Mouse (Mus musculus): ENCODE results near the gene Dlx5.

Dlx5 gene

DNA sequence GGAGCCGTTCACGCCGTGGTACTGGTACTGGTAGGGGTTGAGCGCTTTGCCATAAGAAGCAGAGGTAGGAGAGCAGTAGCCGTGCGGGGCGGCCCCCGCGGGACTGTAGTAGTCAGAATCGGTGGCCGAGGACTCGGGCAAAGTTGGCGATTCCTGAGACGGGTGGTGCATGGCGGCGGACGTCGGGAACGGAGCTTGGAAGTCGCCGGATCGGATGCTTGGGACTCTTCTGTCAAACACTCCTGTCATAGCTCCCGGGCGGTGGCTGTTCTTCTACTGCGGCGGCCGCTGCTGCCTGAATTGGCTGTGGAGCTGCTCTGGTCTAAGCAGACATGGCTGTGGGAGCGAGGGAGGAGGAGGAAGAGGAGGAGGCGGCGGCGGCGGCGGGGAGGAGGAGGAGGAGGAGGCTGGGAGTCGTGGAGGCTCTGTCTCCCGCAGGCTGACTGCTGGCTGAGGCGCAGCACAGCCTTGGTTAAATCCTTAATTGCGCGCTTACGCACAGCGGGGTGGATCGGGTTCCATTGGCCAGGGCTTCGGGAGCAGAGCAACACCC, at the start of gene Dlx5:
Dlx5 (minus strand) TSS at position 448 of the 553 bp plus-strand sequence.
- no peak for DNase-seq

DNA sequence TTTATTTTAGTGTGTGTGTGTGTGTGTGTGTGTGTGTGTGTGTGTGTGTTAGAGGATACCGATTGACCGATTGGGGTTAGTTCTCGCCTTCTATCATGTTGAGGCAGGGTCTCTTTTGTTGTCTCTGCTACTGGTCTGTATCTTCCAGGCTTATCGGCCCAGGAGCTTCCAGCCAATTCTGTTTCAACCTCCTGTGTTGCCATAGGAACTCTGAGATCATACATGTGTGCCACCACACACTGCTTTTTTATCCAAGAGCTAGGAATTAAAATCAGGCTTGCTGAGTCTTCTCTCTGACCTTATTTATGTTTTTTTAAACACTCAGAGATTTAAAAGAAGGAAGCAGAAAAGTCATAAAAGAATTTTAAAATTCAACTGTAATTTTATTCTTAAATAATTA, 49.6 kb upstream of the Dlx5 start:
- no peak for DNase-seq

DNA sequence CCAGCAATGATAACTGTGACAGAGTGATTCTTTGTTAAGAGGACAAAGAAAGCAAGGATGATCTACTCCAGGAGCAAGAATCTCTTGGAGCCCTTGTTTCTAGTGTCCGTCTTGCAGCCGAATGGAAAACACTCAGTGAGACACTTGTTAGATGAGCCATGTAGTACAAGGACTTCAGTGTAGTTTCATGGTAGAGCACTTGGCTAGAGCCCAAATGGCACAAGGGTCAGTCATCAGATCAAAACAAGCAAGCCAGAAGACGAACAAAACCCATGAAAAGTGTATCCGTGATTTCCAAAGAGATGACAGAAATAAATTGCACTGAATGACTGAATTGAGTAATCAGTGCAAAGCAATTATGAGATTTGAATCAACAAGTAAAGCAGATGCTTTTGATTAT, 48.9 kb upstream of the Dlx5 start:
- DNase-seq = no peak

DNA sequence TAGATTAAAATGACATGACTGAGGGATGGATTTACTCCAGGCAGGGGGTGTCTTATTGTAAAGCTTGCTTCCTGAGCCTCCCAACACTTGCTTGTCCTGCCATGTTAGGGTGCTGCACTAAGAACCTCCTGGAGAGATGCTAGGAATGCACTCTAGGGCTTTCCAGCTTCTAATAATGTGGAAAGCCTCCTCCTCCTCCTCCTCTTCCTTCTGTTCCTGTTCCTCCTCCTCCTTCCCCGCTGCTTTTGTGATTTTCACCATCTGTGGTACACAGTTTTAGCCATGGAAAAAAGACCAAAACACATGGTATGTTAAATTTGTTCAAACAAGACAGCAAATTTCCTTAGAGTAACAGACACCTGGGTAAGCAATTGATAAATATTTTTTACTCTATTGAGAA, 43.4 kb upstream of the Dlx5 start:
- no peak for DNase-seq

DNA sequence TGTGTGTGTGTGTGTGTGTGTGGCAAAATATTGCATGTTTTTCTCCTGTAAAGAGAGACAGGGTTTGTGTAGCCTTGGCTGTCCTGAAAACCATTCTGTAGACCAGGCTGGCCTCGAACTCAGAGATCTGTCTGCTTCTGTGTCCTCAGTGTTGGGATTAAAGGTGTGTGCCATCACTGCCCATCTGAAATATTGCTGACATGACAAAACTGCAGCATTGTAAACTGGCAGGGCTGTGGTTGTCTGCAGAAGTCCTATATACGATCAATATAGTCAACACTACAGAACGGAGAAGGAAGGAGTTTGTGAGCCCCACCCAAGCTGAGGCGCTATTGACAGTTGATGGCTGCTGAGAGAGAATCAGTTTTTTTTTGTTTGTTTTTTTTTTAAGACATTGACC, 35.4 kb upstream of the Dlx5 start:
- no peak for DNase-seq

DNA sequence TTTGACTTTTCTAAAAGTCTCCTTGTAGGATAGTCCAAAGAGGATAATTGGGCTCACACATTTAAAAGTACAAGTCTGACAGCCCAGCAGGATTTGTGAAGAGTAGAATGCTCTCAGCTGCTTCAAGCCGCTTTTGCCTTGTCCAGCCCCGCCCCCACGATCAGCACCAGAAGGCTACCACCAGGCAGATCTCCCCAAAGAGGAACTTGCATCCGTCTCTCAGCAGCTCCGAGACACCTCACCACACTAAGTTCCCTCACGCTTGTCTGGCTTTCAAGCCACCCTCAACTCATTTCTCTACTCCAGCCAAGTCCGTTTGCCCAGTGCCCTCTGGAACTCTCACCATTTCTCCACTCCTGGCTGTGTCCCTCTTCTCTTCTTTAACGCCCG, 33.6 kb upstream of the Dlx5 start:
- peak in 1 of 2 experiments; percentile 1 for DNase-seq

DNA sequence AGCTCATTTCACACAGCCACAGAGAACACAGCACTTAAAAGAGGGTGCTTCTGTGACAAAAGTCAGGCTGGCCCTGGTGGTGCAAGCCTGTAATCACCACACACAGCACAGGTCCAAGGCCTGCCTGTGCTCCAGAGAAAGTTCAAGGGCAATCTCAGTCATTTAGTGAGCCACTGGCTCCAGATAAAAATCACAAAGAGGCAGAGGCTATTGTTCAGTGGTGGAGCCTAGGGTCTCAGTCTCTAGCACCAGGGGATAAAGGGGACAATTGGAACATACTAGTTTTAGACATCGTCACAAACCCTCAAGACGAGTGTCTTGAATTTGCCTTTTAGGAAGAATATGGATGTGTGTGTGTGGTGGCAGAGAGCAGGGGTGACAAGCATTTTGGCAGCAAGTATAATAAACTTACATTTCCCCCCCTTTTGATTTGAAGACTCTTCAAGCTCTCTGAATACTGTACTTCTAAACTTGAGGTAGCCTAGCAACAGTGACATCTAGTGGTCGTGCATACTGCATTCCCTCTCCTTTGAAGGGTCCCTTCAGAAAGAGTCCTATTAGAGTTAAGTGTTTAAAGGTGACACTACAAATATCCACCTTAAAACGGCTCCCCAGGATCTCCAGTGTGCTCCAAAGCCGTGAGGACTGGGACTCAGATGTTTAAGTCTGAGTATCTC, 33.1 kb upstream of the Dlx5 start:
- peak in 1 of 2 experiments; percentile 4 for DNase-seq

DNA sequence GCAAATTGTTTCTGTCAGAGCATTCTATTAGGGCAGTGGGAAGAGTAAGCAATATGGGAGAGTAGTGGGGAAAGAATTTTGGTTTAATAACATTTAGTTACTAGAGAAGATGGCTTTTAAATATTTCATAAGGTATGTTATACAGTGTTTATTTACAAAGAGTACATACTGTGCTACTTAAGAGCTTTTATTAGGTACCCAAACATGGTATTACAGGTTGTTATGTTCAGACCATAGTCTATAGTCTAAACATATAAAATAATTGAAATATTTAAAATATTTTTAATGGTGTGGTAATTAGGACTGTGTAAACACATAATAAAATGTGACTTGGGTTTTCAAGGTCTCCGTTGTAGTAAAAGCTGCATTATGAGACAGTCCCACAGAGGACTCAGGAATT, 32.4 kb upstream of the Dlx5 start:
- DNase-seq = no peak

DNA sequence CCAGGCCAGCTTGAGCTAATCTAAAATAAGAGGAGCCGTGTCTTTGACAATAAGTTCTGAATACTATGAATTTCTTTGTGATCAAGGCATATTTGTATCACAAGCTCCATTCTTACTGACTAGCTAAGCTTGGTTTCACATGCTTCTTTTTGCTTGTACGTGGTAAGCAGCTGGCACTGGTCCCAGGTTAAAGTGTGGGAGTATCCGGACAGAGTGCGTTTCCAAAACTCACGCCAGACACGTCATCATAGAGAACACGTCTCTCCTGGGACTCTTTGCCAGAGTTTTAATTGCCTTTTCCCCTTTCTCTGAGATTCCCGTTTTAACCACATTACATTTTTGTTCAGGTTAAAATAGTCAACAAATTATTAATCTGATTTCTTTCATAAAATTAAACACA, 27.7 kb upstream of the Dlx5 start:
- no peak for DNase-seq

DNA sequence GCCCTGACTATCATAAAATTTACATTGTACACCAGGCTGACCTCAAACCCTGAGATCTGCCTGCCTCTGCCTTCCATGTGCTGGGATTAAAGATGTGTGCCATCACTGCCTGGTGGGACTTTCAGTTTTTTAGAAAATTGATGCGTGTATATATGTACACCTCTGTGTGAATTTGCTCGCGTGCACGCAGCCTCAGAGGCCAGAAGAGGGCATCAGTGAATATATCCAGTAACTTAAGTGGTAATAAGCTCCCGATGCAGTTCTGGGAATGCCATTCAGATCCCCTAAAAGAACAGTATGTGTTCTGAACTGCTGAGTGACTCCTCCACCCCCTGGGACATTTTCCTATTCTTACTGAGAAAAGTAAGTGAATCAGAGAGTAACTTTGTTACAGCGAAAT, 8.2 kb upstream of the Dlx5 start:
- no peak for DNase-seq

DNA sequence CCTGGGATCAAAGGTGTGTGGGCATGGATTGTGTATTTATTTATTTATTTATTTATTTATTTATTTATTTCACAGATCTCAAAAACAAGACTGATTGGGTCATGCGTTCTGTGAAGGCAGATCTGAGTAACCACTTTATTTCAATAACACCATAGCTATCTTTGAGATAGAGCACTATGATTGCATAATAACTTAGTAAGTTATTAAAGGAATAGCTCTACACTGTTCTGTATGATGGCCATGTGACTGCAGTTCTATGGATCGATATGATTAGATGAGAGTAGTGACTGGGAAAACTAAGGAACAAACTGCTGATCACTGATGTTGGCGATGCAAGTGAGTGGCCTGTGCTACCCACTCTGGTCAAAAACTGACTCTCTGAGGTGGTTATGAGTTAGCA, 4.3 kb upstream of the Dlx5 start:
- no peak for DNase-seq

DNA sequence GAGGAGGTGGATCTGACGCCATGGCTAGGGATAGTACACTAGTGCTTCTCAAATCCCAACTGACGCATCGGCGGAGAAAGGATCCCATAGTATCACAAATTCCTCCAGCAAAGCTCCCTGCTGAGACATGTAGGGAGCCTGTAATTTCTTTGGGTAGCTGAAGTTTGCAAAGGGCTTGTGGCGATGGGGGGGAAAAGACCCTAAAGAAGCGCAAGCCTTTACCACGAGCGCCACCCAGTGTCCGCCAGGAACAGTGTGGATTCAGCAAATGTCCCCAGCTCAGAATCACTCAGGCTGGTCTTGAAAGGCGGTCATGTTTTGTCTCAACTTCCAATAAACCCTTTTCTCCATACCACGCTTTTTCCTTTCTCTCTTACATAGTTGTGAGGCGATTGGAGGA, 3.0 kb upstream of the Dlx5 start:
- no peak for DNase-seq

DNA sequence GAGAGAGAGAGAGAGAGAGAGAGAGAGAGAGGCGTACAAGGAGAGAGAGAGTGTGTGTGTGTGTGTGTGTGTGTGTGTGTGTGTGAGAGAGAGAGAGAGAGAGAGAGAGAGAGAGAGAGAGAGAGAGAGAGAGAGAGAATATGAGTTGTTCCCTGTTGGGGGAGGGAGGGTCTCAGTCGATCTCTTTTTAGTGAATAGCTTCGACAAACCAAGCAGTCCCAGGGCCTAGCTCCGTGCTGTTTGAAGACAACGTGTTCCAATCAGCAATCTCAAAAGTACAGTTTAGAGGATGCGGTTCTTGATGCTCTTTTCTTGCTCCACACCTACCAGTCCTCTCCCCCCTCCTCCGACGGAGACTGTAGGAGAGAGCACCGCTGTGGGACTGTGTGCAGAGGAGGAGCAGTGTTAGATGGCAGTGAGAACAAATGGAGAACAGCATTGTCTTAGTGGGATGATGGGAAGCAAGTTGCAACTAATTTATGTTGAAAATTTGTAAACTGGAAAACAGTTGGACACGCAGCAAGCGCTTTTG, 447 bp upstream of the Dlx5 start:
- no peak for DNase-seq

DNA sequence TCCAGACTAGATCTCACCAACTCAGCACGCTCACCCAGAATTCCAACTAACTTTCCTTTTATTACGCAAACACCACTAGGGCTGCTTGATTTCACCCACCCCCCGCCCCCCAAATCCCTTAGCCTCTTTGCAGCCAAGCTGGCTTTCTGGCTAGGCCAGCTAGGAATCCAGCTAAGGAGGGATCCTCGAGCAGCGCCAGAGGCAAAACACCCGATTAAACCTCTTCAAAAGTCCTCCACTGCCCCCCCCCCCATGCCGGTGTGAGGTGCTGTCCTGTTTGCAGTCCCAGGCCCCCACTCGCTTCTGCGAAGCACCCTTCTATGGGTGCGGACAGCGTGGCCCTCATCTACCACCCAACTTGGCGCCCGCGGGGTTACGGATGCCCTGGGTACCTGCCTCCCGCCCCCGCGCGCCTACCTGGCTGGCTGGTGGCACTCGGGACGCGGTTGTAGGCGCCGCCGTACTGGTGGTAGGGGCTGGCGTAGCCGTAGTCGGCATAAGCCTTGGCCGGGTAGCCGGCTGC, 709 bp downstream of the Dlx5 start:
- no peak for DNase-seq

DNA sequence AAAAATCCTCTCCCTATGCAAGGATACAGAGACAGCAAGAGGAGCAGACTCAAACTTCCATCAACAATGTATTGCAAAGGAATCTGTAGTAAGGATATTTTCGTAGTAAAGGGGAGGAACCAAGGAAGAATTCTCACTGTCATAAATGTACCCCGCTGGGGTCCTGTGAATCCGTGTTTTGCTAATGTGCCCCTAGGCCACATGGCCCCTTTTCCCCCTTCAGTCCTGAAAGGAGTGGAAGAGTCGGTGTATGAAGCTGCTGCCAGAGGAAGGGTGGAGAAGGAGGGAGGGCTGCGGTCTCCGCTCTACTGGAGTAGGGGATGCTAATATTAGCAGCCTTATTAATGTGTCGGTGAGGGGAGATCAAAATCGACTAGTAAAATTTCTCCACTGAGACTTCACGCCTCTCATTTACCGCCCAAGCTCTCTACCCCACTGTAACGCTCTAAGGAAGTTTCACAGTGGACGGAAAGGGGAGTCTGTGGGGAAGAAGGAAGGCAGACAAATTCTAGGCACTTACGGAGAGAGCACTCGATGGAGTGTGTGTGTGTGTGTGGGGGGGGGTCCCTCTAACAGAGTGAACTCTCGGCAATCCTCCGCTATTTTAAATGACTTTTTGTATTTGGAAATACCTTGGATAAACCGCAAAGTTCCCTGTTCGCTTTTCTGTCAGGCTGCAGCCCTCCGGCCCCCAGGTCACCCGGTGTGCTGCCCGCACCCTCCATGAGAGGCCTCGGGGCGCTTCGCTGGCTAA, 1.3 kb downstream of the Dlx5 start:
- no peak for DNase-seq

DNA sequence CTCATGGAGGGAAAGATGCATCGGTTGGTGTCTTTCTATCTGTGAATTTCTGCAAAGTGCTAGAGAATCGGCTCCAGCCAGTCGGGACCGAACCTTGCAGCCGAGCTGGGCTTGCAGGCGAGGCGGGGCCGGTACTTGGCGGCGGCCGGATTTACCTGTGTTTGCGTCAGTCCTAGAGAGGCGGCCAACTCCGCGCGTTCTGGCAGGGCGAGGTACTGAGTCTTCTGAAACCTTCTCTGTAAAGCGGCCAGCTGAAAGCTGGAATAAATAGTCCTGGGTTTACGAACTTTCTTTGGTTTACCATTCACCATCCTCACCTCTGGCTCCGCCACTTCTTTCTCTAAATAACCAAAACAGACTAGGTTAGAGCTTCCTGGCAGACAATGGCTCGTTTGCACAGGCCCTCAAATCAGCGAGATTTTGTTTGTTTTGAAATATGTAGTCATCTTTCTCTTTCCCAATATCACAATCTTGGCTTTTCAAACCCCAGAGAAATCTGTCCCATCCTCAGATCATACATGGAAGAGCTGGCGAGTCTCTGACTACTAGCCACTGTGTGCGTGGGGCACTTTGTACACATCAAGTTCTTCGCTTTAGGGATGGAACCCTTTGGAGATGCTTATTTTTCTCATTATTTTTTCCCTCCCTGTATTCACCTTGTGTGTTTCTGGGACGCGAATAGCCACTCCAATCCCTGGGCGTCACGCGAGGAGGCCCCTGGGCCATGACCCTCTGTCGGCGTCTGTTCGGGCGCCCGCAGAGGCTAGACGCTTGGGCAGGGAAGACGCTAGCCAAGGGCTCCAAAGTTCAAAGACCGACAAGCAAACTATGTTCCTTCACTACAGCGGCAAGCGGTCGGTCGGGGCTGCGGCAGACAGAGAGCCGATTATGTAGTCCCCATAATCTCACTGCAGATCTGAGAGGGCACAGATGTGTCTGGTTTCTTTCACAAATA, 2.2 kb downstream of the Dlx5 start:
- DNase-seq = no peak

DNA sequence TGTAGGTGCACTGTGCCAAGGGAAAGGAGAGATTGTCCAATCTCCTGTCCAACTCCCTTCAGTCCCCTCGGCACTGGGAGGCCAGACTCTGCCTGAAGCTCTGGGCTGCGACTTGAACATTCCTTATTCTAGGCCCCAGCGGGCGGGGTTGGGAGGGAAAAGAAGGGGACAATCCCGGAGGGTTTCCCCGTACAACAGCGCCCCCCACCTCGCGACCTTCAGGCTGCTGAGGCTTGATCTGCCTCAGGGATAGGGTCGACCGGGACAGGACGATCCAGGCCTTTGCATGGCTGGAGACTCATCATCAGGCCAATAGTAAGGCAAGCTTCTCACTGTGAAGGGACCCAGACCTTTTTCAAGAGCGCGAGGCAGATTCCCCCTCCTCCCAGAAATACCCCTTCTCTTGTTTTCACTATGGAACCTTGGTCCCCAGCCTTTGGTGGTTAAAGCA, 3.0 kb downstream of the Dlx5 start:
- no peak for DNase-seq

DNA sequence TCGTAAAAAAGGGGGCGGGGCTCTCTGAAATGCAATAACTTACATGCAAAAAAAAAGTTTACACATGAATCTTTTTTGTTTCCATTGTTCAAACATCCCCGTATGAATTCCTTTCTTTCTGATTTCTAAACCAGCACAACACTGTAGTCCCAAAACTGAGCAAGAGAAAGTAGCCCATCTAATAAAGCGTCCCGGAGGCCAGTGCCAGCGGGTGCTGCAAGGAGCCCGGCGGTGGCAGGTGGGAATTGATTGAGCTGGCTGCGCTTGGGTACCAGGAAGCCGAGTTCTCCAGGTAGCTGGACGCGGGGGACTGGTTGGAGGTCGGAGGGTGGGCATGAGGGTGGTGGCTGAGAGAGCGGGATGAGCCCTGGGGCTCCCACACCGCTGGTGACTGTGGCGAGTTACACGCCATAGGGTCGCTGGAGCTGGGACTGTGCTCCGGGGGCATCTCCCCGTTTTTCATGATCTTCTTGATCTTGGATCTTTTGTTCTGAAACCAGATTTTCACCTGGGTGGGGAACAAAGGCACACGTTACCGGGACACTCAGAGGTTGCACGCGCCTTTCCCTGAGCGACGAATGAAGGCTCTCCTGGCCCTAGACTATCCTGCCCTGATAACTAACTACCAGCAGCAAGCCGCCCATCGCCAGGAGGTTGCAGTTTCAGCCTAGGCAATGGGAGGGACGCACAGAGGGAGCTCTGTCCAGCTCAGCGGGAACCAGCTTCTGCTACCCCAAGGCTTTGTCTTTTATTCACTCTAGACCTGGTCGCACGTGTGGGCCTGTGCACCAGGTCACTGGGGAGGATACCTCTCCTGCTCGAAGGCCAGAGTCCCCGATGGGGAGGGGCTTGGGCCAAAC, 3.7 kb downstream of the Dlx5 start:
- no peak for DNase-seq

DNA sequence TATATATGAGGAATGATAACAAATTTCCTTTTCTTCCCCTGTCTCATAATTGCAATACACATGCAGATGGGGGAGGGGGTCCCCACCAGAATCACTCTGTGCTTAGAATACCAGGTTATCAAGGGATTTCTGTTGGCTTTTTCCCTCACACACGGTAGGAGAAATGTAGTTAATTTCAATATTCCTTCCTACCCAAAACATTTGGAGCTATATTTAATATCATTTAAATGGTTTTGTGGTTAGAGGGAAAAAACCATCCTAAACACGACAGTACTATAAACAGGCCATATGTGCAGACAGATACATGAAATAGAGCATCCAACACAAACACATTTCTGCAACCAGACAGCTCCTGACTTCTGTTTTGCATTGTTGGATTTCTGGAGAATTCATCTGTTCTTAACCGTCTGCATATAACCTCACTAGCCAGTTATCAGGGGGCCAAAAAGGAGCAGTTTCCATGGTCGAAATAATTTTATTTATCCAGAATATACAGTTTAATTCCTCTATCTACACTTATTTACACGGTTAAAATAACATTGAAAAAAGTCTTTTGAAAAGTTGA, 4.5 kb downstream of the Dlx5 start:
- no peak for DNase-seq

DNA sequence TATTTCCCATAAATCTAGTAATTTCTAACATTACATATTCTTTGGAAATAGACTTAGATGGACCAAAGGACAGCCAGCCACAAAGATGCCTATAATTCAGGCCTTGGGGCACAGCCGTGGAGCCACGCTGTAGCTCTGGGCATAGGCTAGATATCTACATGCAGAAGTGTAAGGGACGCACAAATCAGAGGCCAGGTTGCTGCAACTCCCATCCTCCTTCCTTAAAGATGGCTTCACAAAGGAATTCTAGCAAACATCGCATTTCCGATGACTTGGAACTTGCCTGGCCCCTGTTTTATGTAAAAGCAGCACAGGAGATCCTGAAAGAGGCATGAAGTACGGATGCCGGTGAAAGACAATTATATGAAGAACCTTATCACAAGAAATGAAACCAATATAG, 5.2 kb downstream of the Dlx5 start:
- no peak for DNase-seq

DNA sequence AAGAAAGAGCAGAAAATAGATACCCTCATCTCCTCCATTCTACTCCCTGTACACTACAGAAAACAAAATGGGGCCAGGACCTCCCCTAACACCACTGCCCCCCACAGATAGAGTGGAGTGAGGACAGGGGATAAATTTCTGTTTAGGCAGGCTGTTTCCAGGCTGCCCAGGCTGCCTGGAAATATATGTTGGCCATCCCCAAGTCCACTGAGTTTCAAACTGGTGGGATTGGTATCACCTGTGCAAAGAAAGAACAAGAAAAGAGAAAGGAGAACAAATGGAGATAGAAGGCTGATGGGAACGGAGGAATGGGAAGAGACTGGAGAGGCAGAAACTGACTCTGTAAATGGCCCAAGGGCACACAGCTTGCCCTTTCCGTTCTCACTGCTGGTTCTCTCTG, 5.7 kb downstream of the Dlx5 start:
- no peak for DNase-seq
